Mouse (Mus musculus): ENCODE results near the gene Senp1. TPM values are rescaled to one million over a fixed set of nuclear protein-coding genes. Genes with fewer than 3 reads are reported as not detected.

The Senp1 gene
- total RNA-seq, 4 experiments from 2014 or later: 13.2 to 15.3 (median 13.9) TPM

- DNase-seq (ENCODE audit: low spot score in 2 of 2): no peak
These were observed 44.4 kb downstream of the Senp1 start for GRCm38 (mm10) chr15:98048918-98049700.

- DNase-seq (ENCODE audit: low spot score in 2 of 2): no peak
These were observed 49.2 kb downstream of the Senp1 start for GRCm38 (mm10) chr15:98044387-98044786.

GRCm38 (mm10) chr15:98043967-98044366 lies 49.6 kb downstream of the Senp1 start:
- DNase-seq (ENCODE audit: low spot score in 2 of 2): no peak

- DNase-seq (ENCODE audit: low spot score in 2 of 2): no peak
These were observed 51.0 kb downstream of the Senp1 start for GRCm38 (mm10) chr15:98042508-98042907.

GRCm38 (mm10) chr15:98039682-98040081 lies 53.9 kb downstream of the Senp1 start:
- DNase-seq (ENCODE audit: low spot score in 2 of 2): no peak

- DNase-seq (ENCODE audit: low spot score in 2 of 2): no peak
These were observed 57.0 kb downstream of the Senp1 start for GRCm38 (mm10) chr15:98036578-98036977.

GRCm38 (mm10) chr15:98035076-98035755 lies 58.3 kb downstream of the Senp1 start:
- DNase-seq (ENCODE audit: low spot score in 2 of 2): no peak

- DNase-seq (ENCODE audit: low spot score in 2 of 2): no peak
These were observed 60.3 kb downstream of the Senp1 start for GRCm38 (mm10) chr15:98033233-98033748.

- DNase-seq (ENCODE audit: low spot score in 2 of 2): no peak
These were observed 63.7 kb downstream of the Senp1 start for GRCm38 (mm10) chr15:98029798-98030197.

GRCm38 (mm10) chr15:98026967-98027904 lies 66.3 kb downstream of the Senp1 start:
- DNase-seq (ENCODE audit: low spot score in 2 of 2): no peak

GRCm38 (mm10) chr15:98025611-98026010 lies 67.9 kb downstream of the Senp1 start:
- no peak for DNase-seq (ENCODE audit: low spot score in 2 of 2)

GRCm38 (mm10) chr15:98023137-98023536 lies 70.4 kb downstream of the Senp1 start:
- DNase-seq (ENCODE audit: low spot score in 2 of 2): no peak

- no peak for DNase-seq (ENCODE audit: low spot score in 2 of 2)
These were observed 71.7 kb downstream of the Senp1 start for GRCm38 (mm10) chr15:98021886-98022285.

- DNase-seq (ENCODE audit: low spot score in 2 of 2): no peak
These were observed 74.5 kb downstream of the Senp1 start for GRCm38 (mm10) chr15:98019047-98019446.

GRCm38 (mm10) chr15:98017925-98018324 lies 75.6 kb downstream of the Senp1 start:
- no peak for DNase-seq (ENCODE audit: low spot score in 2 of 2)

- no peak for DNase-seq (ENCODE audit: low spot score in 2 of 2)
These were observed 80.7 kb downstream of the Senp1 start for GRCm38 (mm10) chr15:98012810-98013209.

- no peak for DNase-seq (ENCODE audit: low spot score in 2 of 2)
These were observed 88.4 kb downstream of the Senp1 start for GRCm38 (mm10) chr15:98005181-98005580.

GRCm38 (mm10) chr15:98004740-98005159 lies 88.8 kb downstream of the Senp1 start:
- no peak for DNase-seq (ENCODE audit: low spot score in 2 of 2)

GRCm38 (mm10) chr15:98003822-98004739 lies 89.5 kb downstream of the Senp1 start, which contains the start of gene Col2a1:
Gene Col2a1, minus strand, starts transcription at chr15:98004695.
- no peak for DNase-seq (ENCODE audit: low spot score in 2 of 2)
